Mouse (Mus musculus) olfactory bulb, adult 2 months (tissue): ENCODE data around the gene Was.

ENCODE experiments used
- CTCF ChIP-seq: fragments of 200-500 bp; IDR thresholded peaks from 2 replicates; pipeline ENCODE4 v1.5.1; 2012; ENCODE audit warnings: low read depth, mild to moderate bottlenecking, low read length, moderate library complexity; ENCODE audit not compliant: insufficient read depth
- POLR2A ChIP-seq: fragments of 200-500 bp; IDR thresholded peaks from 2 replicates; pipeline ENCODE4 v1.6.1; 2012; ENCODE audit warnings: mild to moderate bottlenecking, low read depth, low read length, moderate library complexity; ENCODE audit not compliant: insufficient read depth

DNA sequence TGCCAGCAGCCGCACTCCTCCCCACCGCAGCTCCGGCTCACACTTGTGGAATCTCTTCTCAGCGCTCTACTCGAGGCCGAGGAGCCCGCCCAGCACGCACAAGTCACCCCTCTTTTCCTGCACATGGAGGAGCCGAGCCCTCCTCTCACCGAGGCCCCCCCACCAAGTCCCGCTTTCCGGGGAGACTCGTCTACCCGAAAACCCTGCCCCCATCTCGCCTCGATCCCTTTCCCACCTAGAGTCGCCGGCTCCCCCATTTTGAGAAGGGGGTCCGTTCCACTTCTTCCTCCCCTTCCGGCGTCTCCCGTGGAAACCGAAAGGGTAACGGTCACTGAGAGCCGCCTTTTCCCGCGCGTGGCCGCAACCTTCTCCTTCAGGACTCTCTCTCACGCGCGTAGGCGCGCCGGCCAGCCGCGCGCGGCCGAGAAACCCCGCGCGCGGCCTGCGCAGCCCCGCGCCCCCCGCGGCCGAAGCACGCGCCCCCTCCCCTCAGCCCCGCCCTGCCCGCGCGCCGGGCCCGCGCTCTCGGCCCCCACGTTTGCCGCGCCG is 16.3 kb downstream of the Was start:
- TF ChIP-seq CTCF (no peak), POLR2A (no peak)
